Mouse (Mus musculus) megakaryocyte, embryonic 14.5 days (primary cell): ENCODE measurements around the gene Zdhhc1. TPM values are rescaled to one million over a fixed set of nuclear protein-coding genes. Genes with fewer than 3 reads are reported as not detected.

ENCODE experiments used
- H3K27me3 ChIP-seq: replicated peaks from 2 replicates; pipeline ENCODE3; 2012; ENCODE audit warnings: inconsistent platforms
- H3K36me3 ChIP-seq: replicated peaks from 2 replicates; pipeline ENCODE3; 2012; ENCODE audit warnings: low read length, inconsistent platforms, mixed read lengths
- H3K4me1 ChIP-seq: 2 replicates; pipeline ENCODE4 v1.6.1; 2012; ENCODE audit warnings: inconsistent platforms
- H3K4me3 ChIP-seq: replicated peaks from 2 replicates; pipeline ENCODE3; 2012; ENCODE audit warnings: moderate library complexity, mild to moderate bottlenecking, inconsistent platforms
- H3K9me3 ChIP-seq: 2 replicates; pipeline ENCODE4 v1.6.1; 2012; ENCODE audit warnings: inconsistent platforms
- FLI1 ChIP-seq: IDR thresholded peaks from 2 replicates; pipeline ENCODE4 v1.6.1; 2012; ENCODE audit warnings: low read length, inconsistent platforms, mixed read lengths
- GATA1 ChIP-seq: IDR thresholded peaks from 3 replicates; pipeline ENCODE4 v1.6.1; 2012; ENCODE audit warnings: mixed read lengths, low read length, inconsistent platforms, borderline replicate concordance
- polyA plus RNA-seq: library from polyadenylated mRNA; stranded (reverse); fragments of >175 nt; gene quantifications from 2 replicates; pipeline ENCODE4 v1.2.3, GENCODE M21; 2012; ENCODE audit warnings: low replicate concordance; ENCODE audit not compliant: insufficient read depth

Gene Zdhhc1
- polyA plus RNA-seq, 1 experiment = 9.0 TPM

DNA sequence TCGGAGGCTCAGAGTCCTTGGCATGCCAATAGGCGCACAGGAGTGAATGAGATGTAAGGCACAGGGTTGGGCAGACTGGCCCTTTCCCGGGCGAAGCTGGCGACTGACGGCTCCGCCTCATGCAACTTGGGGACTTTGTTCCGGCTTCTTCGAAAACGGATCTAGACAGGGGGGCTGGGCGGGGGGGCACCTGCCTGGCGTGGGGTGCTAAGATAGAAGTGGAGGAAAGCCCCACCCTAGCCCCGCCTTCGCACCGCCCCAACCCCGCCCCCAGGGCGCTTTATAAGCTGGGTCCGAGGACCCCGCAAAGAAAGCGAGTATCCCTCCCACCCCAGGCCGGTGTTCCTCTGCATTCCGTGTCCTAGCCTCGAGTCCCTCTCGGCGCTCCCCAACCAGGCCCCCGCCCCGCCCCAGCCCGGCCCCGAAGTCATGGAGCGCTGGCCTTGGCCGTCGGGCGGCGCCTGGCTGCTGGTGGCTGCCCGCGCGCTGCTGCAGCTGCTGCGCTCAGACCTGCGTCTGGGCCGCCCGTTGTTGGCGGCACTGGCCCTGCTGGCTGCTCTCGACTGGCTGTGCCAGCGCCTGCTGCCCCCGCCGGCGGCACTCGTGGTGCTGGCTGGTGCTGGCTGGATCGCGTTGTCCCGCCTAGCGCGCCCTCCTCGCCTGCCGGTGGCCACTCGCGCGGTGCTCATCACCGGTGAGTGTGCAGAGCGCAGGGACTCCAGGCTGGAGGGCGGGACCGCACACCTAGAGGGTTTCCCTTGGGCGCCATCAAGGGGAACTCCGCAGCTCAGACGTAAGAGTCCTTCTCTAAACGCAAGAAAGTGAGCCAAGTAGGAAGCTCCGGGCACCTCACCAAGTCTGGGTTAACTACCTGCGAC, 22.0 kb upstream of the Zdhhc1 start, which contains the start of gene Hsd11b2:
Hsd11b2 (plus strand) TSS at position 320 of the 878 bp plus-strand sequence.
- H3K36me3 ChIP-seq = peaks cover 35% of the 10 kb centered on the region
- H3K4me1 ChIP-seq = peaks cover 81% of the 10 kb centered on the region
- TF ChIP-seq GATA1 (no peak), FLI1 (no peak)
- H3K4me3 ChIP-seq = peak within 1 kb of the TSS; percentile 92
- H3K27me3 ChIP-seq = peaks cover 55% of the 10 kb centered on the region
- H3K9me3 ChIP-seq = no peaks in the 10 kb centered on the region

DNA sequence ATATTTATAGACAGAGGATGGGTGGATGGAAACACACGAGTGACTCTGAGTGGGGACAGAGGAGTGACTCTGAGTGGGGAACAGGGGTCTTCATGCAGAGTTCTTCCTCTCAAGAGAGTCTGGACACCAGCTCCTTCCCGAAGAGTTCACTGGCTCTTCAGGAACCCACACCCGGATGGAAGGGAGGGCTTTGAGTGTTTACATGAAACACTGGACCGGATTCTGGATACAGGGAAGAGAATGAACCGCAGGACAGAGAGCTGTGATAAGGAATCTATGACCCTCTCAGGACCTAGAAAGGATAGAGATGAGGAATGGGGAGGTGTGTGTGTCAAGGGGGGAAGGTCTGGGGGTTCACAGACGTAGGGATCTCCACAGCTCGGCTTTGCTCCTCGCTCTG, 20.6 kb upstream of the Zdhhc1 start:
- peak overlapping the region; percentile 9 for H3K4me3 ChIP-seq
- H3K36me3 ChIP-seq = peaks cover 21% of the 10 kb centered on the region
- TF ChIP-seq GATA1 (no peak), FLI1 (no peak)
- peaks cover 58% of the 10 kb centered on the region for H3K27me3 ChIP-seq
- H3K4me1 ChIP-seq = peaks cover 69% of the 10 kb centered on the region
- H3K9me3 ChIP-seq = no peaks in the 10 kb centered on the region

GRCm38 (mm10) chr8:105516018-105516645, 19.4 kb upstream of the Zdhhc1 start:
- Histone ChIP-seq H3K27me3 (peaks cover 58% of the 10 kb centered on the region), H3K36me3 (peaks cover 9% of the 10 kb centered on the region), H3K4me3 (peak overlapping the region; percentile 80), H3K9me3 (no peaks in the 10 kb centered on the region), H3K4me1 (peaks cover 61% of the 10 kb centered on the region)
- TF ChIP-seq GATA1 = no peak
- TF ChIP-seq FLI1 = no peak

DNA sequence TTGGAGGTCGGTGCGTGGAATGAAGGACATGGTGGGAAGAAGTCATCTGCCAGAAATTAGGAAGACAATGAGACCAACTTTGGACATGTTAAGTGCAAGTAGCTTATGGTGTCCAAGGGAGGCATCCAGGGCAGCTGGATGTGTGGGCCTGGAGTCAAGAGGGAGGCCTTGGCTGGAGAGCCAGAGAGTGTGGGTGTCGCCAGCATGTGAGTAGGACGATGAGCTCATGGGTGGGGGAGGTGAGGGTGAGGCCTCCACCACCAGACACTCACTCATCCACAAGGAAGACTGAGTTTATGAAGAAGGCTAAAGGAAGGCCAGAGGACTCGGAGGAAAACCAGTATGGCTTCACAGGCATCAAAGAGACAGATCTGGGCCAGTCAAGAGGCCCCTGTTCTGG, 18.0 kb upstream of the Zdhhc1 start:
- H3K36me3 ChIP-seq = no peaks in the 10 kb centered on the region
- H3K4me3 ChIP-seq = no peak overlapping the region
- H3K4me1 ChIP-seq = peaks cover 59% of the 10 kb centered on the region
- H3K9me3 ChIP-seq = no peaks in the 10 kb centered on the region
- H3K27me3 ChIP-seq = peaks cover 54% of the 10 kb centered on the region
- TF ChIP-seq GATA1 (no peak), FLI1 (no peak)

DNA sequence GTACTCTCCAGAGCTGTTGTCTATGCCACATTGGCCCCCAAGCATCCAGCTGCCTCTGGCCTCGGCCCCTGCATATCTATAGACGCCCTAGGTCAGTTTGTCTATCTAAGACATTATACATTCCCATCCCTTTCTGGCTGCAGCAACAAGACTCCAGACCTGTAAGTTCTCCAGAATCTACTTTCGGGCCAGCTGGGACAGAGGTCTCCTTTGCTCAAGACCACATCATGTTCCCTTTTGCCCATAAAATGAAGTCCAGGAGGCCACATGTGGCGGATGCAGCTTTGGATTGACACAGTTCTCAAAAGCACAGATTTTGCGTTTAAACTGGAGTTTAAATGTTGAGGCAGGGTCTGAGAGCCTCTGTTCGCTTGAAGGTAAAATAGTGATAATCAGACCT, 17.5 kb upstream of the Zdhhc1 start:
- Histone ChIP-seq H3K36me3 (no peaks in the 10 kb centered on the region), H3K9me3 (no peaks in the 10 kb centered on the region), H3K4me3 (no peak overlapping the region), H3K4me1 (peaks cover 59% of the 10 kb centered on the region), H3K27me3 (peaks cover 49% of the 10 kb centered on the region)
- no peak for TF ChIP-seq GATA1
- no peak for TF ChIP-seq FLI1

- TF ChIP-seq GATA1 = no peak
- Histone ChIP-seq H3K9me3 (no peaks in the 10 kb centered on the region), H3K36me3 (no peaks in the 10 kb centered on the region), H3K4me3 (peak overlapping the region; percentile 19), H3K27me3 (peaks cover 23% of the 10 kb centered on the region), H3K4me1 (peaks cover 38% of the 10 kb centered on the region)
These were observed 13.5 kb upstream of the Zdhhc1 start for GRCm38 (mm10) chr8:105509997-105510735.

- H3K27me3 ChIP-seq = peaks cover 11% of the 10 kb centered on the region
- no peaks in the 10 kb centered on the region for H3K36me3 ChIP-seq
- no peaks in the 10 kb centered on the region for H3K9me3 ChIP-seq
- peaks cover 50% of the 10 kb centered on the region for H3K4me1 ChIP-seq
- TF ChIP-seq FLI1 (no peak), GATA1 (no peak)
- no peak overlapping the region for H3K4me3 ChIP-seq
These were observed 12.1 kb upstream of the Zdhhc1 start for GRCm38 (mm10) chr8:105508758-105509157.

GRCm38 (mm10) chr8:105506977-105507376, 10.3 kb upstream of the Zdhhc1 start:
- Histone ChIP-seq H3K27me3 (peaks cover 9% of the 10 kb centered on the region), H3K36me3 (no peaks in the 10 kb centered on the region), H3K4me1 (peaks cover 52% of the 10 kb centered on the region), H3K9me3 (no peaks in the 10 kb centered on the region), H3K4me3 (no peak overlapping the region)
- TF ChIP-seq GATA1 (no peak), FLI1 (no peak)

DNA sequence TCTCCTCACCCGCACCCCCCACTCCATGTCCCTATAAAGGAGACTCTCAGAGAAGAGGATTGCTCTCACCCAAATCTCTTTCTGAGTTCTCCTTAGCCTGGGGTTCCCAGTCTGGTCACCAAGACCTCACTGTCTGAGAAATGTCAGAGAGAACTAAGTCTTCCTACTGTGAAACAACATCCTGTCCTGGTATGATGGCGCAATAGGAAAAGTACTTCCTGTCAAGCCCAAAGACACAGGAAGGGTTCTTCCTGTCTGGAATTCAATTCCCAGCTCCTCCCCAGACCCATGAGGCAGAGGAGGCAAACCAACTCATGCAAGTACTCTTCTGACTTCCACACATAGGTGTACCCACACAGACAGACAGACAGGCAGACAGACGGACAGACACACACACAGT, 7.9 kb upstream of the Zdhhc1 start:
- Histone ChIP-seq H3K4me3 (no peak overlapping the region), H3K9me3 (no peaks in the 10 kb centered on the region), H3K4me1 (peaks cover 44% of the 10 kb centered on the region), H3K27me3 (peaks cover 12% of the 10 kb centered on the region), H3K36me3 (no peaks in the 10 kb centered on the region)
- TF ChIP-seq GATA1 (no peak), FLI1 (no peak)

DNA sequence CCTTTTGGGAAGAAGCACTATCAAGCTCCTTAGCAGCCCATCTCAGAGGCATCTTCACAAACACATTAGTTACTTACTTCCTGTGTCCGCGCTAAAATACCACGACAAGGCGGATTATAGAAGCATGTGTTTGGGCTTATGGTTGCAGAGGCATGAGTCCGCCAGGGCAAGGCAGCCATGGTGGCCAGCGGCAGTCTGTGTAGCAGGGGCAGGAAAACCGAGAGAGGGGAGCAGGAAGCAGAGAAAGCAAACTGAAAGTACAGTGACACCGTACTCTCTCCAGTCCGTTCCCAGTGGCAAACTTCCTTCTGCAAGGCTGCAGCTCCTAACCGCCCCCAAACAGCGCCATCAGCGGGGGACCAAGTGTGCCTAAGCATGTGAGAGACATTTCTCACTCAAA, 3.1 kb upstream of the Zdhhc1 start:
- Histone ChIP-seq H3K36me3 (no peaks in the 10 kb centered on the region), H3K9me3 (no peaks in the 10 kb centered on the region), H3K27me3 (peaks cover 4% of the 10 kb centered on the region), H3K4me3 (peak overlapping the region; percentile 88), H3K4me1 (peaks cover 46% of the 10 kb centered on the region)
- TF ChIP-seq GATA1 (no peak), FLI1 (no peak)
